Mouse (Mus musculus): ENCODE measurements around the gene Mindy1. TPM values are rescaled to one million over a fixed set of nuclear protein-coding genes. Genes with fewer than 3 reads are reported as not detected.

Gene Mindy1
- polyA plus RNA-seq, 1 experiment from 2014 or later, result 54.6 TPM

- H3K4me2 ChIP-seq (ENCODE audit: low read depth, low read length), result peak overlapping the region; percentile 95; the same call in 1 of the 2 replicates
- no peak for ATAC-seq (ENCODE audit: insufficient read depth, low FRiP score)
- H3K27ac ChIP-seq (ENCODE audit: low read length), result peak overlapping the region; percentile 44; the same call in 1 of the 2 replicates
- no peaks in the 10 kb centered on the region for H3K9me3 ChIP-seq (replicated peaks; ENCODE audit: control insufficient read depth, low read length)
- 89% methylated on average over 5 of the region's 5 CpGs for WGBS
- no peaks in the 10 kb centered on the region for H3K27me3 ChIP-seq (ENCODE audit: control insufficient read depth, insufficient read depth, low read length)
- peaks cover 7% of the 10 kb centered on the region; the same call in 1 of the 2 replicates for H3K36me3 ChIP-seq (ENCODE audit: control insufficient read depth, insufficient read depth, low read length)
- H3K9ac ChIP-seq (ENCODE audit: low read length), result no peak overlapping the region
- peaks cover 18% of the 10 kb centered on the region for H3K4me1 ChIP-seq (ENCODE audit: control insufficient read depth, insufficient read depth, low read length)
- no peak overlapping the region for H3K4me3 ChIP-seq (replicated peaks; ENCODE audit: low read length)
Measured at GRCm38 (mm10) chr3:95285390-95285789, 4.2 kb downstream of the Mindy1 start.

- no peaks in the 10 kb centered on the region for H3K9me3 ChIP-seq (replicated peaks; ENCODE audit: control insufficient read depth, low read length)
- H3K9ac ChIP-seq (ENCODE audit: low read length), result no peak overlapping the region
- H3K27ac ChIP-seq (ENCODE audit: low read length), result peak overlapping the region; percentile 44; the same call in 1 of the 2 replicates
- no peak overlapping the region for H3K4me2 ChIP-seq (ENCODE audit: low read depth, low read length)
- peaks cover 7% of the 10 kb centered on the region; the same call in 1 of the 2 replicates for H3K36me3 ChIP-seq (ENCODE audit: control insufficient read depth, insufficient read depth, low read length)
- 64% methylated on average over 5 of the region's 5 CpGs for WGBS
- H3K4me1 ChIP-seq (ENCODE audit: control insufficient read depth, insufficient read depth, low read length), result peaks cover 14% of the 10 kb centered on the region
- no peak overlapping the region for H3K4me3 ChIP-seq (replicated peaks; ENCODE audit: low read length)
- H3K27me3 ChIP-seq (ENCODE audit: control insufficient read depth, insufficient read depth, low read length), result no peaks in the 10 kb centered on the region
- ATAC-seq (ENCODE audit: insufficient read depth, low FRiP score), result no peak
Measured at GRCm38 (mm10) chr3:95286011-95286410, 4.9 kb downstream of the Mindy1 start.

GRCm38 (mm10) chr3:95286510-95286909 is 5.4 kb downstream of the Mindy1 start:
- 77% methylated on average over 7 of the region's 7 CpGs for WGBS
- Histone ChIP-seq H3K27me3 (ENCODE audit: control insufficient read depth, insufficient read depth, low read length) (no peaks in the 10 kb centered on the region), H3K4me2 (ENCODE audit: low read depth, low read length) (no peak overlapping the region), H3K4me1 (ENCODE audit: control insufficient read depth, insufficient read depth, low read length) (peaks cover 14% of the 10 kb centered on the region), H3K9me3 (replicated peaks; ENCODE audit: control insufficient read depth, low read length) (no peaks in the 10 kb centered on the region), H3K9ac (ENCODE audit: low read length) (no peak overlapping the region), H3K36me3 (ENCODE audit: control insufficient read depth, insufficient read depth, low read length) (peaks cover 7% of the 10 kb centered on the region; the same call in 1 of the 2 replicates), H3K4me3 (replicated peaks; ENCODE audit: low read length) (no peak overlapping the region), H3K27ac (ENCODE audit: low read length) (no peak overlapping the region)
- ATAC-seq (ENCODE audit: insufficient read depth, low FRiP score), result no peak

- no peak for ATAC-seq (ENCODE audit: insufficient read depth, low FRiP score)
Measured at GRCm38 (mm10) chr3:95287541-95287940, 6.4 kb downstream of the Mindy1 start.

GRCm38 (mm10) chr3:95289419-95289818 is 8.3 kb downstream of the Mindy1 start:
- Histone ChIP-seq H3K27ac (ENCODE audit: low read length) (no peak overlapping the region), H3K36me3 (ENCODE audit: control insufficient read depth, insufficient read depth, low read length) (peaks cover 21% of the 10 kb centered on the region), H3K9me3 (replicated peaks; ENCODE audit: control insufficient read depth, low read length) (no peaks in the 10 kb centered on the region), H3K27me3 (ENCODE audit: control insufficient read depth, insufficient read depth, low read length) (no peaks in the 10 kb centered on the region), H3K4me3 (replicated peaks; ENCODE audit: low read length) (no peak overlapping the region), H3K4me1 (ENCODE audit: control insufficient read depth, insufficient read depth, low read length) (peaks cover 6% of the 10 kb centered on the region; the same call in 1 of the 2 replicates), H3K4me2 (ENCODE audit: low read depth, low read length) (no peak overlapping the region), H3K9ac (ENCODE audit: low read length) (no peak overlapping the region)
- ATAC-seq (ENCODE audit: insufficient read depth, low FRiP score), result no peak
- 91% methylated on average over 4 of the region's 4 CpGs for WGBS

More at GRCm38 (mm10) chr3:95287541-95287940, 6.4 kb downstream of the Mindy1 start:
- Histone ChIP-seq H3K4me2 (ENCODE audit: low read depth, low read length) (no peak overlapping the region), H3K27me3 (ENCODE audit: control insufficient read depth, insufficient read depth, low read length) (no peaks in the 10 kb centered on the region), H3K4me3 (replicated peaks; ENCODE audit: low read length) (no peak overlapping the region), H3K9ac (ENCODE audit: low read length) (no peak overlapping the region), H3K36me3 (ENCODE audit: control insufficient read depth, insufficient read depth, low read length) (peaks cover 12% of the 10 kb centered on the region), H3K4me1 (ENCODE audit: control insufficient read depth, insufficient read depth, low read length) (peaks cover 11% of the 10 kb centered on the region), H3K27ac (ENCODE audit: low read length) (no peak overlapping the region), H3K9me3 (replicated peaks; ENCODE audit: control insufficient read depth, low read length) (no peaks in the 10 kb centered on the region)
- 94% methylated on average over 3 of the region's 3 CpGs for WGBS

GRCm38 (mm10) chr3:95290156-95290555 is 9.0 kb downstream of the Mindy1 start:
- H3K9ac ChIP-seq (ENCODE audit: low read length), result no peak overlapping the region
- H3K27ac ChIP-seq (ENCODE audit: low read length), result no peak overlapping the region
- 58% methylated on average over 6 of the region's 6 CpGs for WGBS
- no peak overlapping the region for H3K4me2 ChIP-seq (ENCODE audit: low read depth, low read length)
- peaks cover 21% of the 10 kb centered on the region for H3K36me3 ChIP-seq (ENCODE audit: control insufficient read depth, insufficient read depth, low read length)
- H3K4me1 ChIP-seq (ENCODE audit: control insufficient read depth, insufficient read depth, low read length), result no peaks in the 10 kb centered on the region
- H3K27me3 ChIP-seq (ENCODE audit: control insufficient read depth, insufficient read depth, low read length), result no peaks in the 10 kb centered on the region
- H3K4me3 ChIP-seq (replicated peaks; ENCODE audit: low read length), result no peak overlapping the region
- no peak for ATAC-seq (ENCODE audit: insufficient read depth, low FRiP score)
- no peaks in the 10 kb centered on the region for H3K9me3 ChIP-seq (replicated peaks; ENCODE audit: control insufficient read depth, low read length)

GRCm38 (mm10) chr3:95291041-95291440 is 9.9 kb downstream of the Mindy1 start:
- Histone ChIP-seq H3K27ac (ENCODE audit: low read length) (no peak overlapping the region), H3K4me3 (replicated peaks; ENCODE audit: low read length) (no peak overlapping the region), H3K9me3 (replicated peaks; ENCODE audit: control insufficient read depth, low read length) (no peaks in the 10 kb centered on the region), H3K4me1 (ENCODE audit: control insufficient read depth, insufficient read depth, low read length) (no peaks in the 10 kb centered on the region), H3K9ac (ENCODE audit: low read length) (no peak overlapping the region), H3K36me3 (ENCODE audit: control insufficient read depth, insufficient read depth, low read length) (peaks cover 21% of the 10 kb centered on the region), H3K4me2 (ENCODE audit: low read depth, low read length) (no peak overlapping the region), H3K27me3 (ENCODE audit: control insufficient read depth, insufficient read depth, low read length) (no peaks in the 10 kb centered on the region)
- no peak for ATAC-seq (ENCODE audit: insufficient read depth, low FRiP score)
- WGBS, result 80% methylated on average over 4 of the region's 4 CpGs

- no peak overlapping the region for H3K27ac ChIP-seq (ENCODE audit: low read length)
Measured at GRCm38 (mm10) chr3:95292899-95293298, 11.8 kb downstream of the Mindy1 start.

GRCm38 (mm10) chr3:95293537-95293936 is 12.4 kb downstream of the Mindy1 start:
- Histone ChIP-seq H3K27me3 (ENCODE audit: control insufficient read depth, insufficient read depth, low read length) (no peaks in the 10 kb centered on the region), H3K9me3 (replicated peaks; ENCODE audit: control insufficient read depth, low read length) (no peaks in the 10 kb centered on the region), H3K4me1 (ENCODE audit: control insufficient read depth, insufficient read depth, low read length) (no peaks in the 10 kb centered on the region), H3K27ac (ENCODE audit: low read length) (peak overlapping the region; percentile 54), H3K4me3 (replicated peaks; ENCODE audit: low read length) (no peak overlapping the region), H3K9ac (ENCODE audit: low read length) (no peak overlapping the region; the same call in 1 of the 2 replicates), H3K4me2 (ENCODE audit: low read depth, low read length) (no peak overlapping the region), H3K36me3 (ENCODE audit: control insufficient read depth, insufficient read depth, low read length) (peaks cover 16% of the 10 kb centered on the region)
- WGBS, result 64% methylated on average over 11 of the region's 11 CpGs
- no peak for ATAC-seq (ENCODE audit: insufficient read depth, low FRiP score)

More at GRCm38 (mm10) chr3:95292899-95293298, 11.8 kb downstream of the Mindy1 start:
- Histone ChIP-seq H3K4me1 (ENCODE audit: control insufficient read depth, insufficient read depth, low read length) (no peaks in the 10 kb centered on the region), H3K4me2 (ENCODE audit: low read depth, low read length) (no peak overlapping the region), H3K36me3 (ENCODE audit: control insufficient read depth, insufficient read depth, low read length) (peaks cover 21% of the 10 kb centered on the region), H3K4me3 (replicated peaks; ENCODE audit: low read length) (no peak overlapping the region), H3K9ac (ENCODE audit: low read length) (no peak overlapping the region), H3K27me3 (ENCODE audit: control insufficient read depth, insufficient read depth, low read length) (no peaks in the 10 kb centered on the region), H3K9me3 (replicated peaks; ENCODE audit: control insufficient read depth, low read length) (no peaks in the 10 kb centered on the region)
- 80% methylated on average over 2 of the region's 2 CpGs for WGBS
- ATAC-seq (ENCODE audit: insufficient read depth, low FRiP score), result no peak

All from stomach, embryonic 16.5 days (tissue).